Mouse (Mus musculus) midbrain, embryonic 14.5 days (tissue): ENCODE measurements at regions not wholly inside any gene's neighbourhood (a gene's known extent, or its start where the extent isn't known, plus 50 kb on each side); places are given as distances from the start of the nearest gene placed in this dataset.

Source experiments
- ATAC-seq: fragments of 200-750 bp; cut with Nextera tagmentation; 2 replicates; pipeline ENCODE4 v1.8.0; 2017; ENCODE audit warnings: moderate number of reproducible peaks, moderate library complexity; ENCODE audit not compliant: low FRiP score, low TSS enrichment
- DNase-seq: peaks from one replicate; pipeline ENCODE4 v3.0.0-alpha.2; 2015
- H3K27ac ChIP-seq: fragments of 300-500 bp; sonication (generic); replicated peaks from 2 replicates; pipeline ENCODE4 v1.5.1; 2014; ENCODE audit warnings: mild to moderate bottlenecking, low read depth, low read length, moderate library complexity
- H3K27me3 ChIP-seq: fragments of 300-500 bp; sonication (generic); 2 replicates; pipeline ENCODE4 v1.6.1; 2014; ENCODE audit warnings: low read length, control low read depth, mixed read lengths; ENCODE audit not compliant: control insufficient read depth, insufficient read depth
- H3K36me3 ChIP-seq: fragments of 300-500 bp; sonication (generic); 2 replicates; pipeline ENCODE4 v1.6.1; 2014; ENCODE audit warnings: low read length, control low read depth; ENCODE audit not compliant: control insufficient read depth, insufficient read depth
- H3K4me1 ChIP-seq: fragments of 300-500 bp; sonication (generic); 2 replicates; pipeline ENCODE4 v1.6.1; 2014; ENCODE audit warnings: mild to moderate bottlenecking, antibody characterized with exemption, low read length, control low read depth; ENCODE audit not compliant: control insufficient read depth, insufficient read depth
- H3K4me2 ChIP-seq: fragments of 300-500 bp; sonication (generic); 2 replicates; pipeline ENCODE4 v1.6.1; 2014; ENCODE audit warnings: mild to moderate bottlenecking, low read length, moderate library complexity
- H3K4me3 ChIP-seq: fragments of 300-500 bp; sonication (generic); replicated peaks from 2 replicates; pipeline ENCODE4 v1.5.1; 2014; ENCODE audit warnings: low read depth, low read length
- H3K9ac ChIP-seq: fragments of 300-500 bp; sonication (generic); replicated peaks from 2 replicates; pipeline ENCODE4 v1.6.1; 2014; ENCODE audit warnings: mild to moderate bottlenecking, low read length, moderate library complexity
- H3K9me3 ChIP-seq: fragments of 300-500 bp; sonication (generic); 2 replicates; pipeline ENCODE4 v1.6.1; 2016; ENCODE audit warnings: low read length, control low read depth, mixed read lengths; ENCODE audit not compliant: control insufficient read depth
- WGBS: fragments of 180-500 bp; shearing (Covaris S2); extraction: QIAGEN DNeasy Blood & Tissue Kit; methylation state at CpG from one replicate; pipeline ENCODE4 v1.1.7; 2014; 5-methylcytosine and 5-hydroxymethylcytosine counted together

- H3K27ac ChIP-seq: no peak overlapping the region
- peaks cover 10% of the 10 kb centered on the region for H3K4me1 ChIP-seq
- H3K27me3 ChIP-seq: no peaks in the 10 kb centered on the region
- 35% methylated on average over 7 of the region's 7 CpGs for WGBS
- H3K36me3 ChIP-seq: no peaks in the 10 kb centered on the region
- no peak overlapping the region for H3K9ac ChIP-seq
- no peak overlapping the region for H3K4me3 ChIP-seq
- H3K4me2 ChIP-seq: no peak overlapping the region
- ATAC-seq (0 out of 2 replicates have a peak, but pooled peaks have one; percentile 7), DNase-seq (peak; percentile 67)
- H3K9me3 ChIP-seq: no peaks in the 10 kb centered on the region
Measured at GRCm38 (mm10) chr2:174859533-174859932, 99.1 kb downstream of the Edn3 start.

- no peaks in the 10 kb centered on the region for H3K4me1 ChIP-seq
- H3K27me3 ChIP-seq: no peaks in the 10 kb centered on the region
- H3K4me3 ChIP-seq: no peak overlapping the region
- no peak for ATAC-seq
- no peaks in the 10 kb centered on the region for H3K9me3 ChIP-seq
- no peak overlapping the region for H3K9ac ChIP-seq
- H3K36me3 ChIP-seq: no peaks in the 10 kb centered on the region
- DNase-seq: no peak
- WGBS: 85% methylated on average over 3 of the region's 3 CpGs
- no peak overlapping the region for H3K27ac ChIP-seq
- no peak overlapping the region for H3K4me2 ChIP-seq
Measured at GRCm38 (mm10) chr2:174864657-174865056, 104.2 kb downstream of the Edn3 start.

GRCm38 (mm10) chr2:174866546-174866945 is 106.1 kb downstream of the Edn3 start:
- H3K4me3 ChIP-seq: no peak overlapping the region
- no peaks in the 10 kb centered on the region for H3K27me3 ChIP-seq
- no peak overlapping the region for H3K4me2 ChIP-seq
- H3K27ac ChIP-seq: no peak overlapping the region
- no peak overlapping the region for H3K9ac ChIP-seq
- ATAC-seq: no peak
- H3K36me3 ChIP-seq: no peaks in the 10 kb centered on the region
- no peaks in the 10 kb centered on the region for H3K4me1 ChIP-seq
- no peak for DNase-seq
- H3K9me3 ChIP-seq: no peaks in the 10 kb centered on the region
- 92% methylated on average over 8 of the region's 8 CpGs for WGBS

GRCm38 (mm10) chr2:174867397-174867796 is 107.0 kb downstream of the Edn3 start:
- 72% methylated on average over 5 of the region's 5 CpGs for WGBS
- Histone ChIP-seq H3K27me3 (no peaks in the 10 kb centered on the region), H3K27ac (no peak overlapping the region), H3K36me3 (no peaks in the 10 kb centered on the region), H3K4me1 (no peaks in the 10 kb centered on the region; the same call in 1 of the 2 replicates), H3K4me2 (no peak overlapping the region), H3K9ac (no peak overlapping the region), H3K9me3 (no peaks in the 10 kb centered on the region), H3K4me3 (no peak overlapping the region)
- ATAC-seq: no peak
- no peak for DNase-seq

GRCm38 (mm10) chr2:174868186-174868585 is 107.8 kb downstream of the Edn3 start:
- H3K4me1 ChIP-seq: no peaks in the 10 kb centered on the region; the same call in 1 of the 2 replicates
- no peak overlapping the region for H3K4me3 ChIP-seq
- no peak overlapping the region for H3K27ac ChIP-seq
- 84% methylated on average over 3 of the region's 3 CpGs for WGBS
- no peaks in the 10 kb centered on the region for H3K36me3 ChIP-seq
- ATAC-seq (no peak), DNase-seq (no peak)
- no peak overlapping the region for H3K9ac ChIP-seq
- H3K4me2 ChIP-seq: no peak overlapping the region
- H3K27me3 ChIP-seq: no peaks in the 10 kb centered on the region
- no peaks in the 10 kb centered on the region for H3K9me3 ChIP-seq

GRCm38 (mm10) chr2:174868743-174869369 is 108.4 kb downstream of the Edn3 start:
- H3K9me3 ChIP-seq: no peaks in the 10 kb centered on the region
- 83% methylated on average over 8 of the region's 8 CpGs for WGBS
- no peaks in the 10 kb centered on the region for H3K27me3 ChIP-seq
- H3K9ac ChIP-seq: no peak overlapping the region
- H3K4me2 ChIP-seq: no peak overlapping the region
- no peak for DNase-seq
- H3K4me3 ChIP-seq: no peak overlapping the region
- H3K27ac ChIP-seq: no peak overlapping the region
- ATAC-seq: no peak
- no peaks in the 10 kb centered on the region; the same call in 1 of the 2 replicates for H3K4me1 ChIP-seq
- no peaks in the 10 kb centered on the region for H3K36me3 ChIP-seq

- no peak overlapping the region for H3K4me3 ChIP-seq
- H3K27me3 ChIP-seq: no peaks in the 10 kb centered on the region
- no peaks in the 10 kb centered on the region for H3K9me3 ChIP-seq
- no peak overlapping the region for H3K4me2 ChIP-seq
- H3K9ac ChIP-seq: no peak overlapping the region
- H3K27ac ChIP-seq: no peak overlapping the region
- ATAC-seq (no peak), DNase-seq (no peak)
- WGBS: 63% methylated on average over 5 of the region's 5 CpGs
- H3K36me3 ChIP-seq: no peaks in the 10 kb centered on the region
- no peaks in the 10 kb centered on the region; the same call in 1 of the 2 replicates for H3K4me1 ChIP-seq
Measured at GRCm38 (mm10) chr2:174870284-174870683, 109.9 kb downstream of the Edn3 start.

- no peak overlapping the region for H3K27ac ChIP-seq
- H3K4me1 ChIP-seq: no peaks in the 10 kb centered on the region; the same call in 1 of the 2 replicates
- 86% methylated on average over 10 of the region's 10 CpGs for WGBS
- no peaks in the 10 kb centered on the region for H3K36me3 ChIP-seq
- no peak overlapping the region for H3K9ac ChIP-seq
- no peaks in the 10 kb centered on the region for H3K27me3 ChIP-seq
- no peak overlapping the region for H3K4me3 ChIP-seq
- H3K4me2 ChIP-seq: no peak overlapping the region
- no peaks in the 10 kb centered on the region for H3K9me3 ChIP-seq
- DNase-seq: no peak
- ATAC-seq: no peak
Measured at GRCm38 (mm10) chr2:174871225-174871624, 110.8 kb downstream of the Edn3 start.

- ATAC-seq (no peak), DNase-seq (peak; percentile 50)
- Histone ChIP-seq H3K36me3 (no peaks in the 10 kb centered on the region), H3K9ac (no peak overlapping the region), H3K27ac (no peak overlapping the region), H3K4me1 (no peaks in the 10 kb centered on the region; the same call in 1 of the 2 replicates), H3K4me3 (no peak overlapping the region), H3K27me3 (no peaks in the 10 kb centered on the region), H3K9me3 (no peaks in the 10 kb centered on the region), H3K4me2 (no peak overlapping the region)
- whole genome bisulfite sequencing: 55% methylated on average over 3 of the region's 3 CpGs
Measured at GRCm38 (mm10) chr2:174871844-174872243, 111.4 kb downstream of the Edn3 start.
